Mouse (Mus musculus): ENCODE results near the gene 4930578C19Rik.

DNA sequence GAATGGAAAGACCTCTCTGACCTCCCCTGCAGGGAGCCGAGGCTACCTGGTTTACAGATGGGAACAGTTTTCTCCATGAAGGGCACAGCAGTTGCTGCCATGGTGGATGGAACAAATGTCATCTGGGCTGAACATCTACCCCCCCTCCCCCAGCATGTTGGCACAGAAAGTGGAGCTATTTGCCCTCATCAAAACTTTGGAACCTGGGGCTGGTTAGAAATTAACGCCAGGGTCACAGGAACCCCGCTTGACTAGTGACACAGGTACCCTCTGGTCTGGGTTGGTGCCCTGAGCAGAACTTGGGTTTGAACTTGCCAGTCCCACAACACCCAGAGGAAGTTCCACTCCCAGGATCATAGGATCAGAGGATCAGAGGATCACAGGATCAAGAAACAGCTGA, 35.7 kb downstream of the 4930578C19Rik start:
- no peak for TF ChIP-seq GATA1 (IDR thresholded peaks at IDR 0.05; ENCODE audit: borderline replicate concordance, low read length)
- no peak for TF ChIP-seq FLI1 (IDR thresholded peaks at IDR 0.05; ENCODE audit: low read length)

All from megakaryocyte, embryonic 14.5 days (primary cell).